Mouse (Mus musculus) MEL (cell line): ENCODE results near the gene Med19.

Experiments used
- CTCF ChIP-seq, 3 experiments: IDR thresholded peaks in 2 of 3; conservative IDR thresholded peaks in 1 of 3; 2 replicates each; pipeline ENCODE4 v1.5.1; 2011 to 2012; ENCODE audit warnings: low read length in 3 of 3, low read depth in 2 of 3, mild to moderate bottlenecking in 2 of 3, improper control_type of control experiment in 1 of 3, inconsistent platforms in 1 of 3, mixed read lengths in 1 of 3, moderate library complexity in 1 of 3; ENCODE audit not compliant: control insufficient read depth in 1 of 3, insufficient read depth in 1 of 3, poor library complexity in 1 of 3, severe bottlenecking in 1 of 3
- POLR2AphosphoS2 ChIP-seq: IDR thresholded peaks from 2 replicates; pipeline ENCODE4 v1.6.1; 2011; ENCODE audit warnings: low read length, improper control_type of control experiment

- TF ChIP-seq POLR2AphosphoS2 (peak; percentile 33), CTCF (IDR thresholded peaks at IDR 0.05 in 2 of 3, conservative IDR thresholded peaks at IDR 0.05 in 1 of 3; ENCODE audit: control insufficient read depth in 1 of 3, insufficient read depth in 1 of 3, low read depth in 2 of 3, low read length in 3 of 3, poor library complexity in 1 of 3, severe bottlenecking in 1 of 3) (no peak)
These were observed 37.6 kb downstream of the Med19 start for GRCm38 (mm10) chr2:84715562-84716361.
